Mouse (Mus musculus): ENCODE measurements at regions not wholly inside any gene's neighbourhood (a gene's known extent, or its start where the extent isn't known, plus 50 kb on each side); places are given as distances from the start of the nearest gene placed in this dataset.
A peak's percentile ranks its signal among the peaks of the same experiment; 100 is the strongest.

GRCm38 (mm10) chr4:154726636-154727045, 59.0 kb upstream of the Actrt2 start:
- no peak for DNase-seq

GRCm38 (mm10) chr4:154727945-154728344, 60.3 kb upstream of the Actrt2 start:
- DNase-seq: no peak

DNA sequence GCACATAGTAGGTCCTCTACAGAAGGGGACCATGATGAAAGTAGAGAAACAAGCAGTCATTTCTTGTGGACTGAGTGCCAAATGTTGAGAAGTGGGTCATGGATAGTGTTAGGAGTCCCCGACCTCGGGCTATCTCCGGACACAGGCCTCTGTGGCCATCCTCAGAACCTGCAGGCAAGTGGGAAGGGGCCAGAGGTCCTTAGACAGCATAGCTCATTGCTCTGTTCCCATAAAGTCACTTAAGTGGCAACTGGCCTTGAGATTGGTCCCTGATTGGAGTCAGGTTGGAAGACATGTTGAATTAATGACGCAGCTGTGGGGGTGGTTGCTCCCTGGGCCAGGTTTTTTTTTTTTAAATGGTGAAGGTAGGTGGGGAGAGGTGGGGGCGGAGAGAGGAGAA, 63.0 kb upstream of the Actrt2 start:
- DNase-seq: no peak

GRCm38 (mm10) chr4:154731345-154731744, 63.7 kb upstream of the Actrt2 start:
- DNase-seq: no peak

- DNase-seq: no peak
Observed at GRCm38 (mm10) chr4:154736071-154736470, 68.4 kb upstream of the Actrt2 start.

DNA sequence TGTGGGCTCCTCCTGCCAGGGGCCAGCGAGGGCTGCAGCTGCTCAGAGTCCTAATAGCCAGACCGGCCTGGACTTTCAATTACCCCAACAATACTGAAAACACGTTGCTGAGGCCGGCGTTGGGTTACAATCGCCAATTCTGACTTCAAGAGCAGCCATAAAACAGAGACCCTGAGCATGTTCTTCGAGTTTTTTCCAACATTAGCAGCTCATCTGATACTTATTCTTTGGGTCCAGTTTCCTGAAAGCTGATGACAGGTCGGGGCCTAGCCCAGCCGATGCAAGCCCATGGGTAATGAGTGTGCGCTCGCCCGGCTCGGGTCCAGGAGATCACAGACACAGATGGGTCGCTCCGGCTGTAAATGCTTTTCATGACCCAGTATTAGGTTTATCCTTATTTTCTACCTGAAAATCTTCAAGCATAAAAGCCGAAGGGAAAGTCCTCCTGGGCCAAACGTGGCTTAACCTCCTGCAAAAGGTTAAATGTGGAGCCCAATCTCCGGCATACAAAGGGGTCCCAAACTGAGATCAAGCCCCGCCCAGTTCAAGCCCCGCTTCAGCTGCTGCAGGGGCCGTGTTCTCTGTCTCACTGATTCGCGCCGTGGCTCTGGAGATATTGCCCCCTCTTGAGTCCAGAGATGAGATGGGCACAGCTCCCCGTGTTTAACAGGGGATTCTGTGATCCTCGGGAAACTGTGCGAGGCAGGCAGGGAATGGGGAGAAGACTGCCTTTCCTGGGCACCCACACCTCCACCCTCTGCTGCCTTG, 73.6 kb upstream of the Actrt2 start:
- no peak for DNase-seq

- DNase-seq: no peak
Observed at GRCm38 (mm10) chr4:154746323-154747005, 78.8 kb upstream of the Actrt2 start.

GRCm38 (mm10) chr4:154747006-154747343, 79.3 kb upstream of the Actrt2 start:
- no peak for DNase-seq

DNA sequence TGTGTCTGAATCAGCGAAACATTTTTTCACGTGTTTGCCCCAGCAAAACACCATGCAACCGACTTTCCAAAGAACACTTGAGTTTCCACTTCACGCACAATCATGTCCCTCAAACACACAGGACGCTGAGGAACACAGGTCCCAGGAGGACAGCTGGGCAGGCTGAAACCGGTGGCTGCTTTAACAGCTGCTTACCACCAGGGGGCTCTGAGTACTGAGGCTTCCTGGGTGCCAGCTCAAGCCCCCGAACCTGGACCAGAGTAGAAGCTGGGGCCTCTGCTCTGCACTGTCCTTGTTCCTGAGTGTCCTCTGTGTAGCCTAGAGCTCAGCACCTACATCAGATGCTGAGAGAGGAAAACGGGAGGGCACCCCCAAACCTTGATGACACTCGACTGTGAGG, 81.5 kb upstream of the Actrt2 start:
- DNase-seq: peak; percentile 55

GRCm38 (mm10) chr4:154749996-154750395, 82.3 kb upstream of the Actrt2 start:
- no peak for DNase-seq

- no peak for DNase-seq
Observed at GRCm38 (mm10) chr4:154750440-154751107, 82.9 kb upstream of the Actrt2 start.

- no peak for DNase-seq
Observed at GRCm38 (mm10) chr4:154754445-154754844, 82.8 kb upstream of the Ttc34 start.

DNA sequence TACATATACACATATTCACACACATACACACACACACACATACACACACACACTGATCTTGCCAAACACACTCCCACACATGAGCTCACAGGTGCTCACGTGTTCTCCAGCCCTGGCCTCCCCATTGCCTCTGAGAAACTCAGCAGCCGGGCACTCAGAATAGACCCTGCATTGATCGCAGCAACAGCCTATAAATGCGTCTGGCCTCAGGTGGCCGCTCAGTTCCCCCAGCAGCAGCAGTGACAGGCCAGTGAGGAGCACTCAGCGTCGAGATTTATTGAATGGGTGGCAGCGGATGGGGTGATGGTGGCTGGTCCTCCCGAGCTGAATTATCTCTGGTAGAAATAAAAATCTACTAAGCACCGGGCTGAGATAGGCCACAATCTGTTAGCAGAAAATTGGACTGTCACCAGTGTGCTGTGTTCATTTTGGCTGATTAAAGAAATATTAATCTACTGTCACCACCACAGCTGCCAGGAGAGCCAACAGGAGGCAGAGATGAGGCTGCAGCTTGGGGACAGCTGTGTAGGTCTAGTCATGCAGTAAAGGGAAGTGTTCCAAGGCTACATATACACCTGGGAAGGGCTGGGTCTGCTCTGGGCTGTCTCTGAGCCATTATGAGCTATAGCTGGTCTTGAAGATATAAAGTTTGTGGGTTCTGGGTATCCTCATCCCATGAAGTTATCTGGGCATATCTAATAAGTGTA, 80.4 kb upstream of the Ttc34 start:
- DNase-seq: no peak

DNA sequence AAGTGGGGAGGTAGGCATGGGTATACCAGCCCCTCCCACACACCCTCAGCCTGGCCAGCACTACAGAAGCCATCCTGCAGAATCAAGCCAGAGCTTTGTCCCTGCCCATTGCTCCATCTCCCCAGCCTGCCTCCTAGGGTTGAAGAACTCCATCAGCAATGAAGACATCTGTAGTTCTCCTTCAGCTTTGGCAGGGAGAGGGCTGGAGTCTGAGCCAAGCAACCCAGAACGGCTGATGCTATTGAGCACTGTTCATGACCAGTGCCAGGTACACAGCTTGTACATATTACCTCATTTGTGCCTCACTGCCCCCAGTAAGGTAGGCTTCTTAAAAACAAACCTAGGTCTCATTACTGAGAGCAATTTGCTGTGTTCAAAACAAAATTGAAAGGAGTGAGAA, 77.4 kb upstream of the Ttc34 start:
- DNase-seq: no peak

DNA sequence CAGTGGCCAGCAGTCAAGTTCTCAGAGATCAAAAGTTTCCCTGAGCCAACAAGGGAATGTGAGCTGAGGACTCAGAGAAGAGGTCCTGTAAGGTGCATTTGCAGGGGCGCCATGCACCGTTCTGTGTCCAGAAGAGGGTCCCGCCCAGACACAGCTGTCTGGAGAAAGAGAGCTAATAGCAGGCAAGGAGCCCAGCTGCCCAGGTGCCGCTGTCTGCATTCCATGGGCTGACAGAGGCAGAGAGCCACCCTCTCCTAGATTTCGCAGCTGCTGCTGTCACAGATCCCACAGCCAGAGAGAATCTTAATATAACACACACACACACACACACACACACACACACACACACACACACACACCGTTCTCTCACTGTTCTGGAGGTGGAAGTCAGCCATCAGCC, 73.0 kb upstream of the Ttc34 start:
- DNase-seq: no peak

DNA sequence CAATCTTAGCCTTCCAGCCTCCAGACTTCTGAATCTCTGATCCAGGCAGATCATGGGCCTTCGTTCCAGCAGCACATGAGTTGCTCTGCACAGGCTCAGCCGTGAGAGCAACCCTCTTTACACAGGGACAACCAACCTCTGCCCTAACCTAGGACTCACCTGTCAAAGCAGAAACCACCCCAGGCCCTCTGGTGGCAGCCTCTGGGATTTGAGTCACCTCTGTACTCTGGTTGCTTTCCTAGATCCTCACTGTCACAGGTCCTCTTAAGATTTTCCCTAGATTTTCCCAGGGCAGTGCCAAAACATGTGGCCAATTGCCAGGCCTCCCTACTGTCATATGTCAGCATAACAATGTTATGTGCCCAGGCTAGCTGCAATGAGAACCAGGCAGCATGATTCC, 71.1 kb upstream of the Ttc34 start:
- no peak for DNase-seq

DNA sequence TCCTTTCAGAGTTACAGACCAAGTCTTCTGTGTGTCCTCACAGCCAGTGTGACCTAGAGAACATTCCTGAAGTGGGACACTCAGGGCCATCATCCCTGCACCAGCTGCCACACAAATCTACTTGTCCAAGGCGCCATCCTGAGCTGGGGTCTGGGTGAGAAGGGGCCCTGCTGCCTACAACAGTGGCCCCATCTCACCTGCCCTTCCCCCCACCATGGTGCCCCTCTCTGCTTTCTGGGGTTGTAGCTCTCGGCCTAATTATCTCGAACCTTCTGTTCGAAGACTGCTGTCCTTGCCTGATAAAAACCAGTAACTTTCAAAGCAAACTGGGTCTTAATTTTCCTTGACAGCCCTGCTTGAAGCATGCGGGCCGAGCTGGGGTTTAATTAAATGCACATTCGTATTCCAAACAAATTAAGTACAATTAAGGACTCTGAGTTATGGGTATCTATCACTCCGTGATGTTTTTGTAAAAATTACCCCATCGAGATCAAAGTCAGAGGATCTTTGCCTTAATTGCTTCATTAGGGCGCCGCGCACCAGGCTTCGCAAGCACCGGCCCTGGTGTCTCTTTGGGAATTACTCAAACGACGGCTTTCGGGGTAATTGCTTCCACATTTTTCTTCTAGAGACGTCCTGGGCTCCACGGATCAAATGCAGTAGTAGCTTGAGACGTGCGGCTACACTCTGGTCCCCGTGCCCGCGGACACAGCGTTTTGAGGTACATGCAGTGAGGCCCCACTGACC, 65.8 kb upstream of the Ttc34 start:
- DNase-seq: no peak

- no peak for DNase-seq
Observed at GRCm38 (mm10) chr4:154772077-154772462, 65.2 kb upstream of the Ttc34 start.

DNA sequence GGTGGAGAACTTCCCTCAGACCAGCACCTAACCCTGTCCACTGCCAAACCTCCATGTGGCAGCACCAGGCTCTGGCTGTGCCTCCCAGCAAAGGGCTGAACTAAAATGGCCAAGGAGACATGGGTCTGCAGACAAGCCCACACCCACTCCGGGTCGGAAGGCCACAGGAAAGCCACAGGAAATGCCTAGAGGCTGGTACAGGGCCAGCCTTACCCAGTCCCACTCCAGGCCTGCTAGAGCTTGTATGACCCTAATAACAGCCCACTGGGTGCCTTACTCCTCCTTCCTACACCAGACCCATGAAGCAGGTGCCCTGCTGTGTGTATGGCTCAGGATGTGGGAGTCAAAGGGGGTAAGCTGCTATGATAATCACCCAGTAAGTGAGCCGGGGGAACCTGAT, 63.4 kb upstream of the Ttc34 start:
- DNase-seq: no peak

DNA sequence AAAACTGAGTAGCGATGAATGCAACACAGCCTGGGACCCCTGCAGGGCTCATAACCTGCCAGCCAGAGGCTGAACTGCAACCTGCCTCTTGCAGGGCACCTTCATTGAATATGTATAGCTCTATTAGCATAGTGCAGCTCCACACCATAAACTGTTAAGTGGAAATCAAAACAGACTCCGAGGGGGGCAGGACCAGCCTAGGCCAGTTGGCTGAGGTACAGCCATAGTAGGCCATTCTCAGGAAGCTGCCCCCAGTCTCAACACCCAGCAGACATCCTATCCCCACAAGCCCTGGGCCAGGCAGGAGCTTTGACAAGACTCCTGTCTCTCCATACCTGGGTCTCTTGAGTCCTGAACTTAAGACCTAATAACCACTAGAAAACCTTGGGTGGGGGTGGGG, 62.9 kb upstream of the Ttc34 start:
- no peak for DNase-seq

DNA sequence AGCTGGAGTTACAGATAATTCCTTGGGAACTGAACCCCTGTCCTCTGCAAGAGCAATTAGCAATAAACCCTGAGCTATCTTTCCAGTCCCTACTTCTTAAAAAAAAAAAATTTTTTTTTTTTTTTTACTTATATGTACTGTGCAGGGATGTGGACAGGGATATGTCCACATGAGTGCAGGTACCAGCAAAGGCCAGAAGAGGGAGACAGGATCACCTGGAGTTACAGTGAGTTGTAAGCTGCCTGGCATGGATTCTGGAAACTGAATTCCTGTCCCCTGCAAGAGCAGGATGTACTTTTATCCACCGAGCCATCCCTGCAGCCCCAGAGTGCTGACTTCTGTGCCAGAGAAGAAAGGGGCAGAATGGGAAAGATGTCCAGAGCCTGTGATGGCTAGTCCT, 58.4 kb upstream of the Ttc34 start:
- no peak for DNase-seq

DNA sequence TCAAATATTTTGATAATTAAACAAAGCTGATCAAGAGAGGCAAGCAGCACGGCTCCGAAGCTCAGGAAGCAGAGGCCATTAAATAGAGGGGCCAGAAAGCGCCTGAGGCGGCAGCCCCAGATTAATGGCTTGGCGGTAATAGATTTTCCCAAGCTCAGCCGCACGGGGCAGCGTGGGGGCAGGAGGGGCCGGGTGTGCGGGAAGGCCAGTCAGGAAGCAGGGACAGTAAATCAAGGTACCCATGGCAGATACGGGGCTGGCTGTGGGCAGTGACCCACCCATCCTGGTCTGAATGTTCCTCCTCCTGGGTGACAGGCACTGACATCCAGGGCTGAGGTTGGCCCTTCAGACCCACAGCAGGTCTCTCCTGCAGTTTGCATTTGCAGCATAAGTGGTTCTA, 55.9 kb upstream of the Ttc34 start:
- DNase-seq: no peak

DNA sequence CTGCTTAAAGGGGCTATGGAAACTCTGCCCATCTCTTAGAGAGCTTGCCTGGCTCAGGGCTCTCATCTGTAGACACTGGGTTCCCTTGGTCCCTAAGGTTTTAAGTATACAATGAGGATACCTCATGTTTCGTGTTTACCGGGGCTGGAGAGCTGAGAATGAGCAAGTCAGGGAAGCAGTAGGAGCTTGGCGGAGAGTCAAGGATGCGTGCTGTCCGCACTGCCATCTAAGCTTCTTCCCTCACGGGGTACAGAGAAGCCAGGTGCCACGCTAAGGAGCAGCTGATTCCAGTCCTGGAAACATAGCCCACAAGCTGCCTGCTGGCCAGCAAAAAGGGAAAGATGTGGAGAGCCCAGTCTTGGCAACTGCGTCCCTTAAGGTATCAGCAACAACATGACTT, 55.0 kb upstream of the Ttc34 start:
- DNase-seq: no peak

All from lung, postnatal 10 days (tissue).